ENCODE assay signal across 19 mouse cellular contexts in the genomic region with DNA sequence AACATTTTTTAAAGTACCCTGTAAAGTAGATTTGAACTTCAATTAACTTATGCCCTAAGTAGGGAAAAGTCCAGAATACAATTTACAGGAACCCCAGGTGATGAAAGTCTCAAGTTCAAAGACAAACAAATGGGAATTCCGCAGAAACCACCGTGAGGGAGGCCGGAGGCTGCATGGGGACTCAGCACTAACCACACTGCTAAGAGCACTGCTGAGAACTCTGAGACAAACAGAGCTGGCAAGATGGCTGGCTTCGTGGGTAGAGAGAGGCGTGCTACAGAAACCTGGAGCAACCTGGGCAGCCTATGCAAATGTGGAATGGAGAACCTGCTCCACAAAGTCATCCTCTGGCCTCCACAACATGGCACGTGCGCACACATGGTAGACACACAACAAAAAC.
"Had no signal": no experiment of that assay in that cellular context is flagged by ENCODE, and none has a peak within 500 bp of the region (broad histone marks: within the 10 kb centered on the region; RNA-seq: fewer than 3 reads in every experiment).

No protein-coding gene starts in this region.

- H3K9ac ChIP-seq: limb, embryonic 12.5 days; limb, embryonic 15.5 days; liver, embryonic 14.5 days; lung, embryonic 14.5 days; midbrain, embryonic 12.5 days; midbrain, embryonic 15.5 days; neural tube, embryonic 13.5 days; stomach, embryonic 15.5 days had no signal

- DNase-seq: kidney, adult 2 months; kidney, postnatal 10 days; kidney, postnatal 36 days; layer of hippocampus, postnatal 36 days; lung, embryonic 14.5 days; retina, postnatal 1 day; right cerebral cortex, postnatal 25 days; spleen, adult 18-20 months; thymus, postnatal 25 days had no signal

- H3K27me3 ChIP-seq: limb, embryonic 12.5 days; limb, embryonic 15.5 days; midbrain, embryonic 12.5 days; midbrain, embryonic 15.5 days; neural tube, embryonic 13.5 days; stomach, embryonic 15.5 days had no signal

- H3K4me2 ChIP-seq: limb, embryonic 12.5 days; limb, embryonic 15.5 days; lung, embryonic 14.5 days; midbrain, embryonic 12.5 days; midbrain, embryonic 15.5 days; neural tube, embryonic 13.5 days; stomach, embryonic 15.5 days had no signal

- H3K4me3 ChIP-seq: left cerebral cortex, adult 2 months; limb, embryonic 12.5 days; limb, embryonic 15.5 days; midbrain, embryonic 12.5 days; midbrain, embryonic 15.5 days; neural tube, embryonic 13.5 days; stomach, embryonic 15.5 days had no signal

- H3K9me3 ChIP-seq: limb, embryonic 12.5 days; limb, embryonic 15.5 days; midbrain, embryonic 12.5 days; midbrain, embryonic 15.5 days; neural tube, embryonic 13.5 days; stomach, embryonic 15.5 days had no signal

- ATAC-seq: intestine, postnatal 0 days; midbrain, embryonic 15.5 days had no signal

- H3K27ac ChIP-seq: limb, embryonic 12.5 days; limb, embryonic 15.5 days; liver, embryonic 14.5 days; macrophage; midbrain, embryonic 12.5 days; midbrain, embryonic 15.5 days; neural tube, embryonic 13.5 days; stomach, embryonic 15.5 days had no signal
